Mouse (Mus musculus): ENCODE results near the gene Stpg3. TPM values are rescaled to one million over a fixed set of nuclear protein-coding genes. Genes with fewer than 3 reads are reported as not detected.

Gene Stpg3
- polyA plus RNA-seq, 1 experiment from 2014 or later = not detected

- Histone ChIP-seq H3K4me1 (peaks cover 32% of the 10 kb centered on the region), H3K36me3 (peaks cover 5% of the 10 kb centered on the region; the same call in 1 of the 2 replicates), H3K9me3 (replicated peaks) (no peaks in the 10 kb centered on the region), H3K4me2 (peak overlapping the region; percentile 61), H3K4me3 (replicated peaks) (peak overlapping the region; percentile 92), H3K9ac (replicated peaks) (peak overlapping the region; percentile 63), H3K27me3 (replicated peaks) (no peaks in the 10 kb centered on the region), H3K27ac (replicated peaks) (peak overlapping the region; percentile 99)
- peak; percentile 96 for ATAC-seq (ENCODE audit: low FRiP score)
- 2% methylated on average over 41 of the region's 41 CpGs for WGBS
Measured at GRCm38 (mm10) chr2:25224766-25225752, 10.6 kb upstream of the Stpg3 start.

GRCm38 (mm10) chr2:25224492-25224765, 10.0 kb upstream of the Stpg3 start, which contains the start of gene Tubb4b:
Tubb4b (minus strand) TSS chr2:25224702.
- Histone ChIP-seq H3K9me3 (replicated peaks) (no peaks in the 10 kb centered on the region), H3K27ac (replicated peaks) (peak within 1 kb of the TSS; percentile 99), H3K4me2 (peak within 1 kb of the TSS; percentile 94), H3K9ac (replicated peaks) (peak within 1 kb of the TSS; percentile 86), H3K36me3 (peaks cover 5% of the 10 kb centered on the region; the same call in 1 of the 2 replicates), H3K4me1 (peaks cover 32% of the 10 kb centered on the region), H3K4me3 (replicated peaks) (peak within 1 kb of the TSS; percentile 92), H3K27me3 (replicated peaks) (no peaks in the 10 kb centered on the region)
- no peak for ATAC-seq (ENCODE audit: low FRiP score)
- 0% methylated on average over 17 of the region's 17 CpGs for WGBS

GRCm38 (mm10) chr2:25223681-25224491, 9.4 kb upstream of the Stpg3 start:
- no peaks in the 10 kb centered on the region for H3K27me3 ChIP-seq (replicated peaks)
- H3K4me2 ChIP-seq = peak overlapping the region; percentile 94
- H3K9me3 ChIP-seq (replicated peaks) = no peaks in the 10 kb centered on the region
- peaks cover 5% of the 10 kb centered on the region; the same call in 1 of the 2 replicates for H3K36me3 ChIP-seq
- peak overlapping the region; percentile 92 for H3K4me3 ChIP-seq (replicated peaks)
- WGBS = 2% methylated on average over 49 of the region's 53 CpGs
- H3K4me1 ChIP-seq = peaks cover 27% of the 10 kb centered on the region
- ATAC-seq (ENCODE audit: low FRiP score) = peak; percentile 22
- peak overlapping the region; percentile 86 for H3K9ac ChIP-seq (replicated peaks)
- H3K27ac ChIP-seq (replicated peaks) = peak overlapping the region; percentile 96

GRCm38 (mm10) chr2:25221331-25221772, 6.9 kb upstream of the Stpg3 start:
- peaks cover 18% of the 10 kb centered on the region for H3K4me1 ChIP-seq
- H3K36me3 ChIP-seq = peaks cover 5% of the 10 kb centered on the region; the same call in 1 of the 2 replicates
- no peaks in the 10 kb centered on the region for H3K9me3 ChIP-seq (replicated peaks)
- H3K27ac ChIP-seq (replicated peaks) = no peak overlapping the region
- no peaks in the 10 kb centered on the region for H3K27me3 ChIP-seq (replicated peaks)
- ATAC-seq (ENCODE audit: low FRiP score) = no peak
- no peak overlapping the region for H3K4me2 ChIP-seq
- H3K9ac ChIP-seq (replicated peaks) = no peak overlapping the region
- no peak overlapping the region for H3K4me3 ChIP-seq (replicated peaks)
- 75% methylated on average over 5 of the region's 5 CpGs for WGBS

GRCm38 (mm10) chr2:25218445-25218844, 4.0 kb upstream of the Stpg3 start, which contains the start of gene Fam166a:
Fam166a (plus strand) TSS chr2:25218745.
- H3K9ac ChIP-seq (replicated peaks) = no peak within 1 kb of the TSS
- no peaks in the 10 kb centered on the region for H3K9me3 ChIP-seq (replicated peaks)
- peaks cover 4% of the 10 kb centered on the region for H3K4me1 ChIP-seq
- H3K4me3 ChIP-seq (replicated peaks) = no peak within 1 kb of the TSS
- H3K27me3 ChIP-seq (replicated peaks) = no peaks in the 10 kb centered on the region
- no peak within 1 kb of the TSS for H3K4me2 ChIP-seq
- no peak for ATAC-seq (ENCODE audit: low FRiP score)
- H3K36me3 ChIP-seq = peaks cover 5% of the 10 kb centered on the region; the same call in 1 of the 2 replicates
- no peak within 1 kb of the TSS for H3K27ac ChIP-seq (replicated peaks)

- H3K36me3 ChIP-seq = peaks cover 5% of the 10 kb centered on the region; the same call in 1 of the 2 replicates
- no peak overlapping the region for H3K27ac ChIP-seq (replicated peaks)
- no peaks in the 10 kb centered on the region for H3K4me1 ChIP-seq
- ATAC-seq (ENCODE audit: low FRiP score) = no peak
- no peak overlapping the region for H3K4me3 ChIP-seq (replicated peaks)
- 60% methylated on average over 2 of the region's 2 CpGs for WGBS
- peaks cover 3% of the 10 kb centered on the region; the same call in 1 of the 2 replicates for H3K27me3 ChIP-seq (replicated peaks)
- H3K9me3 ChIP-seq (replicated peaks) = no peaks in the 10 kb centered on the region
- no peak overlapping the region for H3K4me2 ChIP-seq
- no peak overlapping the region for H3K9ac ChIP-seq (replicated peaks)
Measured at GRCm38 (mm10) chr2:25217666-25218065, 3.2 kb upstream of the Stpg3 start.

GRCm38 (mm10) chr2:25213266-25213865, 1.1 kb downstream of the Stpg3 start:
- no peak overlapping the region for H3K4me2 ChIP-seq
- H3K36me3 ChIP-seq = 0 out of 2 replicates have a peak, but pooled peaks cover 7% of the 10 kb centered on the region
- peaks cover 26% of the 10 kb centered on the region for H3K4me1 ChIP-seq
- no peak overlapping the region for H3K9ac ChIP-seq (replicated peaks)
- no peak for ATAC-seq (ENCODE audit: low FRiP score)
- no peaks in the 10 kb centered on the region for H3K9me3 ChIP-seq (replicated peaks)
- H3K27ac ChIP-seq (replicated peaks) = no peak overlapping the region
- WGBS = 65% methylated on average over 23 of the region's 23 CpGs
- H3K27me3 ChIP-seq (replicated peaks) = peaks cover 4% of the 10 kb centered on the region; the same call in 1 of the 2 replicates
- H3K4me3 ChIP-seq (replicated peaks) = no peak overlapping the region

- H3K9me3 ChIP-seq (replicated peaks) = no peaks in the 10 kb centered on the region
- peak within 1 kb of the TSS; percentile 66 for H3K4me2 ChIP-seq
- H3K36me3 ChIP-seq = peaks cover 27% of the 10 kb centered on the region
- peak within 1 kb of the TSS; percentile 71 for H3K4me3 ChIP-seq (replicated peaks)
- peaks cover 4% of the 10 kb centered on the region; the same call in 1 of the 2 replicates for H3K27me3 ChIP-seq (replicated peaks)
- H3K9ac ChIP-seq (replicated peaks) = peak within 1 kb of the TSS; percentile 80
- under 1% methylated on average over 44 of the region's 44 CpGs for WGBS
- H3K27ac ChIP-seq (replicated peaks) = peak within 1 kb of the TSS; percentile 89
- H3K4me1 ChIP-seq = peaks cover 43% of the 10 kb centered on the region
- ATAC-seq (ENCODE audit: low FRiP score) = peak; percentile 91
Measured at GRCm38 (mm10) chr2:25211121-25211670, 3.2 kb downstream of the Stpg3 start, which contains the start of gene Nelfb. Nelfb (minus strand) TSS chr2:25211489.

GRCm38 (mm10) chr2:25210686-25211085, 3.8 kb downstream of the Stpg3 start:
- H3K4me3 ChIP-seq (replicated peaks) = peak overlapping the region; percentile 71
- peak overlapping the region; percentile 89 for H3K27ac ChIP-seq (replicated peaks)
- no peaks in the 10 kb centered on the region for H3K9me3 ChIP-seq (replicated peaks)
- peak overlapping the region; percentile 80 for H3K9ac ChIP-seq (replicated peaks)
- H3K27me3 ChIP-seq (replicated peaks) = peaks cover 4% of the 10 kb centered on the region; the same call in 1 of the 2 replicates
- no peak; the same call in 1 of the 2 replicates for ATAC-seq (ENCODE audit: low FRiP score)
- peaks cover 43% of the 10 kb centered on the region for H3K4me1 ChIP-seq
- under 1% methylated on average over 24 of the region's 24 CpGs for WGBS
- H3K4me2 ChIP-seq = peak overlapping the region; percentile 66
- peaks cover 32% of the 10 kb centered on the region for H3K36me3 ChIP-seq

- Histone ChIP-seq H3K9ac (replicated peaks) (no peak overlapping the region), H3K4me1 (peaks cover 43% of the 10 kb centered on the region), H3K9me3 (replicated peaks) (no peaks in the 10 kb centered on the region), H3K36me3 (peaks cover 63% of the 10 kb centered on the region), H3K4me2 (no peak overlapping the region), H3K27me3 (replicated peaks) (no peaks in the 10 kb centered on the region), H3K4me3 (replicated peaks) (no peak overlapping the region), H3K27ac (replicated peaks) (no peak overlapping the region)
- 92% methylated on average over 1 of the region's 1 CpGs for WGBS
- no peak for ATAC-seq (ENCODE audit: low FRiP score)
Measured at GRCm38 (mm10) chr2:25207593-25207992, 6.8 kb downstream of the Stpg3 start.
